Mouse (Mus musculus) small intestine, adult 2 months (tissue): Measurements from ENCODE around the gene Dctn2. TPM values are rescaled to one million over a fixed set of nuclear protein-coding genes. Genes with fewer than 3 reads are reported as not detected.

ENCODE experiments used
- H3K27ac ChIP-seq: fragments of 200-500 bp; 2 replicates; pipeline ENCODE4 v1.5.1; 2012; ENCODE audit warnings: low read depth, low read length, control low read depth, inconsistent platforms; ENCODE audit not compliant: insufficient read depth
- H3K27me3 ChIP-seq: fragments of 200-500 bp; 2 replicates; pipeline ENCODE4 v1.6.1; 2012; ENCODE audit warnings: mild to moderate bottlenecking, moderate library complexity, low read length, inconsistent platforms; ENCODE audit not compliant: control insufficient read depth, insufficient read depth
- H3K36me3 ChIP-seq: fragments of 200-500 bp; 2 replicates; pipeline ENCODE4 v1.6.1; 2012; ENCODE audit warnings: mild to moderate bottlenecking, low read length, control low read depth, inconsistent platforms; ENCODE audit not compliant: control insufficient read depth, insufficient read depth
- H3K4me1 ChIP-seq: fragments of 200-500 bp; 2 replicates; pipeline ENCODE4 v1.6.1; 2012; ENCODE audit warnings: low read length, inconsistent platforms, mixed read lengths; ENCODE audit not compliant: control insufficient read depth, insufficient read depth, insufficient read length
- H3K4me3 ChIP-seq: fragments of 200-500 bp; 2 replicates; pipeline ENCODE4 v1.5.1; 2012; ENCODE audit warnings: low read depth, mild to moderate bottlenecking, control low read depth, inconsistent platforms, low read length, moderate library complexity
- CTCF ChIP-seq: fragments of 200-500 bp; IDR thresholded peaks from 2 replicates; pipeline ENCODE4 v1.5.1; 2012; ENCODE audit warnings: low read depth, mild to moderate bottlenecking, control low read depth, inconsistent platforms, low read length, moderate library complexity, mixed read lengths; ENCODE audit not compliant: insufficient replicate concordance, insufficient read length; ENCODE audit errors: extremely low read depth
- POLR2A ChIP-seq: fragments of 200-500 bp; IDR thresholded peaks from 2 replicates; pipeline ENCODE4 v1.6.1; 2012; ENCODE audit warnings: low read depth, mild to moderate bottlenecking, control low read depth, inconsistent platforms, low read length, moderate library complexity
- WGBS: fragments of 180-500 bp; shearing (Covaris S2); methylation state at CpG from one replicate; pipeline ENCODE4 v1.1.7; 2018; 5-methylcytosine and 5-hydroxymethylcytosine counted together
- polyA plus RNA-seq: library from polyadenylated mRNA; depleted of rRNA; stranded (reverse); fragments of >200 nt; gene quantifications from 2 replicates; pipeline ENCODE4 v1.2.3, GENCODE M21; 2012

The Dctn2 gene
- polyA plus RNA-seq, 1 experiment: 190 TPM

- Histone ChIP-seq H3K27me3 (no peaks in the 10 kb centered on the region), H3K36me3 (peaks cover 61% of the 10 kb centered on the region), H3K4me3 (no peak overlapping the region), H3K4me1 (peaks cover 4% of the 10 kb centered on the region; the same call in 1 of the 2 replicates), H3K27ac (no peak overlapping the region)
- no peak for TF ChIP-seq POLR2A
- TF ChIP-seq CTCF: no peak
- WGBS: 97% methylated on average over 5 of the region's 5 CpGs
Observed at GRCm38 (mm10) chr10:127272371-127272770, 6.2 kb downstream of the Dctn2 start.

- Histone ChIP-seq H3K36me3 (peaks cover 73% of the 10 kb centered on the region), H3K4me1 (no peaks in the 10 kb centered on the region), H3K27me3 (no peaks in the 10 kb centered on the region), H3K4me3 (no peak overlapping the region), H3K27ac (no peak overlapping the region)
- TF ChIP-seq POLR2A: no peak
- TF ChIP-seq CTCF: no peak
- WGBS: 90% methylated on average over 11 of the region's 11 CpGs
Observed at GRCm38 (mm10) chr10:127274261-127275022, 8.3 kb downstream of the Dctn2 start.

- no peak for TF ChIP-seq POLR2A
- no peak for TF ChIP-seq CTCF
- no peaks in the 10 kb centered on the region for H3K4me1 ChIP-seq
- H3K4me3 ChIP-seq: no peak overlapping the region
- H3K36me3 ChIP-seq: peaks cover 88% of the 10 kb centered on the region
- 92% methylated on average over 2 of the region's 2 CpGs for WGBS
- H3K27ac ChIP-seq: no peak overlapping the region
- no peaks in the 10 kb centered on the region for H3K27me3 ChIP-seq
Observed at GRCm38 (mm10) chr10:127279730-127280129, 13.6 kb downstream of the Dctn2 start.

- no peaks in the 10 kb centered on the region for H3K27me3 ChIP-seq
- H3K4me3 ChIP-seq: no peak overlapping the region
- WGBS: 84% methylated on average over 8 of the region's 8 CpGs
- no peak for TF ChIP-seq POLR2A
- no peak for TF ChIP-seq CTCF
- H3K4me1 ChIP-seq: no peaks in the 10 kb centered on the region
- H3K27ac ChIP-seq: no peak overlapping the region
- peaks cover 89% of the 10 kb centered on the region for H3K36me3 ChIP-seq
Observed at GRCm38 (mm10) chr10:127281316-127281715, 15.1 kb downstream of the Dctn2 start.

- WGBS: 29% methylated on average over 13 of the region's 13 CpGs
- Histone ChIP-seq H3K4me3 (no peak overlapping the region), H3K27ac (no peak overlapping the region), H3K4me1 (peaks cover 13% of the 10 kb centered on the region), H3K36me3 (peaks cover 86% of the 10 kb centered on the region), H3K27me3 (no peaks in the 10 kb centered on the region)
- TF ChIP-seq POLR2A (no peak), CTCF (no peak)
Observed at GRCm38 (mm10) chr10:127282620-127283215, 16.6 kb downstream of the Dctn2 start.

GRCm38 (mm10) chr10:127284105-127284622, 18.0 kb downstream of the Dctn2 start:
- no peak overlapping the region for H3K27ac ChIP-seq
- H3K27me3 ChIP-seq: no peaks in the 10 kb centered on the region
- peaks cover 74% of the 10 kb centered on the region for H3K36me3 ChIP-seq
- WGBS: 94% methylated on average over 7 of the region's 7 CpGs
- H3K4me3 ChIP-seq: no peak overlapping the region
- peaks cover 15% of the 10 kb centered on the region for H3K4me1 ChIP-seq
- TF ChIP-seq POLR2A (no peak), CTCF (no peak)
